Mouse (Mus musculus) CH12.LX (cell line): ENCODE results near the gene Dennd1a.

Experiments used
- CTCF ChIP-seq, 2 experiments: IDR thresholded peaks in 1 of 2; conservative IDR thresholded peaks in 1 of 2; 2 replicates each; pipeline ENCODE4 v1.5.1; 2011 to 2012; ENCODE audit warnings: low read depth in 2 of 2, low read length in 2 of 2, improper control_type of control experiment in 1 of 2, inconsistent platforms in 1 of 2, mild to moderate bottlenecking in 1 of 2, moderate library complexity in 1 of 2
- EP300 ChIP-seq: IDR thresholded peaks from 2 replicates; pipeline ENCODE4 v1.6.1; 2011; ENCODE audit warnings: low read length, improper control_type of control experiment
- ETS1 ChIP-seq: conservative IDR thresholded peaks from 2 replicates; pipeline ENCODE4 v1.6.1; 2012; ENCODE audit warnings: low read depth, mild to moderate bottlenecking, inconsistent platforms, low read length, improper control_type of control experiment, moderate library complexity
- KAT2A ChIP-seq: IDR thresholded peaks from 2 replicates; pipeline ENCODE4 v1.6.1; 2012; ENCODE audit warnings: low read length, improper control_type of control experiment, inconsistent platforms; ENCODE audit not compliant: insufficient replicate concordance
- MAZ ChIP-seq: IDR thresholded peaks from 2 replicates; pipeline ENCODE4 v1.6.1; 2012; ENCODE audit warnings: low read depth, mild to moderate bottlenecking, inconsistent platforms, low read length, improper control_type of control experiment, moderate library complexity
- NELFE ChIP-seq: IDR thresholded peaks from 2 replicates; pipeline ENCODE4 v1.6.1; 2011; ENCODE audit warnings: low read depth, low read length, improper control_type of control experiment
- POLR2A ChIP-seq: IDR thresholded peaks from 2 replicates; pipeline ENCODE4 v1.6.1; 2011; ENCODE audit warnings: low read depth, mild to moderate bottlenecking, improper control_type of control experiment, low read length
- POLR2AphosphoS2 ChIP-seq: IDR thresholded peaks from 2 replicates; pipeline ENCODE4 v1.6.1; 2011; ENCODE audit warnings: low read depth, low read length, improper control_type of control experiment
- RAD21 ChIP-seq: IDR thresholded peaks from 2 replicates; pipeline ENCODE4 v1.6.1; 2011; ENCODE audit warnings: low read depth, mild to moderate bottlenecking, low read length, improper control_type of control experiment, moderate library complexity
- SIN3A ChIP-seq: IDR thresholded peaks from 2 replicates; pipeline ENCODE4 v1.6.1; 2012; ENCODE audit warnings: low read length, improper control_type of control experiment, inconsistent platforms
- USF1 ChIP-seq: IDR thresholded peaks from 2 replicates; pipeline ENCODE4 v1.6.1; 2014; ENCODE audit warnings: low read depth, mild to moderate bottlenecking, inconsistent platforms, low read length, improper control_type of control experiment
- USF2 ChIP-seq: conservative IDR thresholded peaks from 2 replicates; pipeline ENCODE4 v1.6.1; 2011; ENCODE audit warnings: low read depth, low read length, improper control_type of control experiment
- ZMIZ1 ChIP-seq: IDR thresholded peaks from 2 replicates; pipeline ENCODE4 v1.6.1; 2012; ENCODE audit warnings: low read depth, mild to moderate bottlenecking, inconsistent platforms, low read length, improper control_type of control experiment

GRCm38 (mm10) chr2:37881262-37881913 lies 405.8 kb downstream of the Dennd1a start:
- TF ChIP-seq CTCF (conservative IDR thresholded peaks at IDR 0.05 in 1 of 2, IDR thresholded peaks at IDR 0.05 in 1 of 2; ENCODE audit: low read depth in 2 of 2, low read length in 2 of 2), result no peak
- TF ChIP-seq USF2, result no peak
- no peak for TF ChIP-seq KAT2A
- no peak for TF ChIP-seq NELFE
- no peak for TF ChIP-seq MAZ
- TF ChIP-seq POLR2A, result no peak
- TF ChIP-seq POLR2AphosphoS2, result no peak
- TF ChIP-seq ETS1, result no peak
- no peak for TF ChIP-seq SIN3A
- no peak for TF ChIP-seq ZMIZ1
- TF ChIP-seq EP300, result no peak
- TF ChIP-seq USF1, result no peak
- no peak for TF ChIP-seq RAD21
